Mouse (Mus musculus): ENCODE measurements around the gene Nans. TPM values are rescaled to one million over a fixed set of nuclear protein-coding genes. Genes with fewer than 3 reads are reported as not detected.
A peak's percentile ranks its signal among the peaks of the same experiment; 100 is the strongest.

Gene Nans
- polyA plus RNA-seq, 2 experiments = 82.4 to 84.5 TPM

DNA sequence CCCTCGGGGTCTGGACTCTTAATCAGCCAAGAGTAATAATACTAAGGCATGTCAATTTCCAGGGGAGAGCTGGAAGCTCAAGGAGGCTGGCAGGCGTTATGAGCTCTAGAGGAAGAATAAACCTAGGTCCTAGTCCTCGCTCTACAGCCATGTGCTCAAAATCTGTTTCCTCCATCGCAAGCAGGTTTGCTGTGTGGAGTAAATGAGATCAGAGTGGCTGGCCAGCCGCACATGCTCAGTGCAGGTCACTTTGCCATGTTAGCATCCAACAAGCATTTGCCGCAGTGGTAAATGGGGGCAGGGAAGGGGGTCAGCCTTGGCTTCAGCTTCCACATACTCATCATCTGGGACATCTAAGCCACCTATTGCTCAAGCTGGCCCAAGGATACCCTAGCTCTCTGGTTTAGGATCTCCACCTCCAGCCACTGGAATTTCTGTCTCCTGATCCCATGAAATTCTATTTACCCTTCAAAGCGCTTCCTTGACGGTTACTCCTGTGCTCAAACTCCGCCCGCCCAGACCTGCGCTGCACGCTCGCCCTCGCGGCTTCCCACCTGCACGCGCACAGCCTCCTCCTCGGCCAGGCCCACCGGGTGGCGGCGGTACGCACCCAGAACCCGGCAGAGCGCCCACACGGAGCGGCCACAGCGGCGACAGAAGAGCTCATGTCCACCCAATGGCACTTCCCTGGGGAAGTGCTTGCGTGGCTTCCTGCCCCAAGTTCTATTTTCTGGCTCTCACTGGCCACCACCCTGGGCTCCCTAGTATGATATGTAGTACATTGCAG is 45.1 kb downstream of the Nans start:
- Histone ChIP-seq H3K27me3 (ENCODE audit: control insufficient read depth, insufficient read depth, low read length) (peaks cover 40% of the 10 kb centered on the region), H3K4me1 (ENCODE audit: control insufficient read depth, insufficient read depth, low read length) (peaks cover 8% of the 10 kb centered on the region; the same call in 1 of the 2 replicates), H3K9ac (ENCODE audit: low read depth, low read length, severe bottlenecking) (no peak overlapping the region), H3K36me3 (ENCODE audit: control insufficient read depth, insufficient read depth, low read length) (no peaks in the 10 kb centered on the region), H3K4me3 (replicated peaks; ENCODE audit: low read length) (peak overlapping the region; percentile 7), H3K4me2 (replicated peaks; ENCODE audit: low read depth, low read length, severe bottlenecking) (peak overlapping the region; percentile 25), H3K9me3 (ENCODE audit: control insufficient read depth, low read length) (no peaks in the 10 kb centered on the region), H3K27ac (replicated peaks; ENCODE audit: low read depth, low read length) (no peak overlapping the region)
- DNase-seq (ENCODE audit: low spot score) = no peak
- 7% methylated on average over 29 of the region's 29 CpGs for WGBS
- no peak for ATAC-seq (ENCODE audit: low FRiP score, low read depth)
- no peak for TF ChIP-seq POLR2A (IDR thresholded peaks at IDR 0.05; ENCODE audit: borderline replicate concordance, extremely low read depth, insufficient read depth, insufficient read length)

GRCm38 (mm10) chr4:46535094-46535830 is 46.2 kb downstream of the Nans start:
- H3K9ac ChIP-seq (ENCODE audit: low read depth, low read length, severe bottlenecking) = peak overlapping the region; percentile 52
- DNase-seq (ENCODE audit: low spot score) (no peak), ATAC-seq (ENCODE audit: low FRiP score, low read depth) (no peak)
- H3K9me3 ChIP-seq (ENCODE audit: control insufficient read depth, low read length) = no peaks in the 10 kb centered on the region
- WGBS = 8% methylated on average over 16 of the region's 16 CpGs
- peaks cover 40% of the 10 kb centered on the region for H3K27me3 ChIP-seq (ENCODE audit: control insufficient read depth, insufficient read depth, low read length)
- H3K36me3 ChIP-seq (ENCODE audit: control insufficient read depth, insufficient read depth, low read length) = no peaks in the 10 kb centered on the region
- peak overlapping the region; percentile 72 for H3K4me2 ChIP-seq (replicated peaks; ENCODE audit: low read depth, low read length, severe bottlenecking)
- no peak overlapping the region for H3K27ac ChIP-seq (replicated peaks; ENCODE audit: low read depth, low read length)
- H3K4me3 ChIP-seq (replicated peaks; ENCODE audit: low read length) = peak overlapping the region; percentile 49
- peaks cover 8% of the 10 kb centered on the region; the same call in 1 of the 2 replicates for H3K4me1 ChIP-seq (ENCODE audit: control insufficient read depth, insufficient read depth, low read length)
- no peak for TF ChIP-seq POLR2A (IDR thresholded peaks at IDR 0.05; ENCODE audit: borderline replicate concordance, extremely low read depth, insufficient read depth, insufficient read length)

GRCm38 (mm10) chr4:46535840-46536361 is 46.9 kb downstream of the Nans start, which contains the start of gene Trim14:
TSS of gene Trim14 (minus strand) at chr4:46536141.
- peak within 1 kb of the TSS; percentile 52 for H3K9ac ChIP-seq (ENCODE audit: low read depth, low read length, severe bottlenecking)
- peaks cover 8% of the 10 kb centered on the region; the same call in 1 of the 2 replicates for H3K4me1 ChIP-seq (ENCODE audit: control insufficient read depth, insufficient read depth, low read length)
- no peak within 1 kb of the TSS for H3K27ac ChIP-seq (replicated peaks; ENCODE audit: low read depth, low read length)
- peak within 1 kb of the TSS; percentile 72 for H3K4me2 ChIP-seq (replicated peaks; ENCODE audit: low read depth, low read length, severe bottlenecking)
- peaks cover 40% of the 10 kb centered on the region for H3K27me3 ChIP-seq (ENCODE audit: control insufficient read depth, insufficient read depth, low read length)
- H3K4me3 ChIP-seq (replicated peaks; ENCODE audit: low read length) = peak within 1 kb of the TSS; percentile 49
- no peaks in the 10 kb centered on the region for H3K36me3 ChIP-seq (ENCODE audit: control insufficient read depth, insufficient read depth, low read length)
- no peak for DNase-seq (ENCODE audit: low spot score)
- no peaks in the 10 kb centered on the region for H3K9me3 ChIP-seq (ENCODE audit: control insufficient read depth, low read length)
- WGBS = 1% methylated on average over 46 of the region's 46 CpGs
- peak; percentile 30; the same call in 1 of the 2 replicates for ATAC-seq (ENCODE audit: low FRiP score, low read depth)
- TF ChIP-seq POLR2A (IDR thresholded peaks at IDR 0.05; ENCODE audit: borderline replicate concordance, extremely low read depth, insufficient read depth, insufficient read length) = no peak

DNA sequence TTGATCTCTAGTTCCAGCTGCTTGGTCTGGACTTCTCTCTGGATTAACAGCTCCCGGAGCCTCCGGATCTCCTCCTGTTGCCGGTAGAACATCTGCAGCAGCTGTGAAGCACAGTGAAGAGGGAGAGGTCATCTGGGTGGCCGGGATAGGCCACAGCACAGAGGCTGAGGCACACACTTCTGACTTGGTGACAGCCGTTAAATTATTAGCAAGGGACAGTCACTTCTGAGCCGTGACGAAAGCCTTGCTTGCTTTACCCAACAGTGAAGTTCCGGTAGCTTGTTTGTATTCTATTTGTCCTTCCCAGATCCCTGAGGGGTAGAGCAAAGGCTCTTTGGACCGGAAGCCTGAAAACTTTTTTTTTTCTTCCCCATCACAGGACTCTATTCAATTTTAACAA is 50.1 kb downstream of the Nans start:
- peaks cover 26% of the 10 kb centered on the region for H3K27me3 ChIP-seq (ENCODE audit: control insufficient read depth, insufficient read depth, low read length)
- no peak for TF ChIP-seq POLR2A (IDR thresholded peaks at IDR 0.05; ENCODE audit: borderline replicate concordance, extremely low read depth, insufficient read depth, insufficient read length)
- no peak overlapping the region for H3K4me2 ChIP-seq (replicated peaks; ENCODE audit: low read depth, low read length, severe bottlenecking)
- H3K4me1 ChIP-seq (ENCODE audit: control insufficient read depth, insufficient read depth, low read length) = peaks cover 8% of the 10 kb centered on the region; the same call in 1 of the 2 replicates
- H3K36me3 ChIP-seq (ENCODE audit: control insufficient read depth, insufficient read depth, low read length) = no peaks in the 10 kb centered on the region
- no peak for DNase-seq (ENCODE audit: low spot score)
- H3K4me3 ChIP-seq (replicated peaks; ENCODE audit: low read length) = no peak overlapping the region
- no peak for ATAC-seq (ENCODE audit: low FRiP score, low read depth)
- no peaks in the 10 kb centered on the region for H3K9me3 ChIP-seq (ENCODE audit: control insufficient read depth, low read length)
- H3K9ac ChIP-seq (ENCODE audit: low read depth, low read length, severe bottlenecking) = no peak overlapping the region
- no peak overlapping the region for H3K27ac ChIP-seq (replicated peaks; ENCODE audit: low read depth, low read length)
- WGBS = 49% methylated on average over 9 of the region's 9 CpGs

DNA sequence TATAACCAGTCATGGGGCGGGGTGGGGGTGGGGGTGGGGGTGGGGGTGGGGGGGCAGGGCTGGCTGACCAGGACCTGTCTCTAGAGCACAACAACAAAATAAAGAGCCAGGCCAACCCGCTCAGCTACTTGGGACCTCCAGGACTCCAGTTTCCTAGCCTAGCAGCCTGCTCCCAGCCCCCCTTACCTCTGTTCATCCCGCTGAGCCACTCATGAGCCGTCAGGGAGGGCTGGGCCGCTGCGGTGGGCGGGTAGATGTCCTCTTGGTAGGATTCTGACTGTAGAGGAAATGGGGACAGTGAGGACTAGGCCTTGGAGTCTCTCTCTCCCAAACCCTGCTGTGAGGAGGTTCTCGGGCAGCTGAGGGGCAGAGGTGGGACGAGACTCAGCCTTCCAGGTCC is 52.7 kb downstream of the Nans start:
- no peak for ATAC-seq (ENCODE audit: low FRiP score, low read depth)
- Histone ChIP-seq H3K9me3 (ENCODE audit: control insufficient read depth, low read length) (no peaks in the 10 kb centered on the region), H3K4me3 (replicated peaks; ENCODE audit: low read length) (no peak overlapping the region), H3K27me3 (ENCODE audit: control insufficient read depth, insufficient read depth, low read length) (peaks cover 3% of the 10 kb centered on the region), H3K36me3 (ENCODE audit: control insufficient read depth, insufficient read depth, low read length) (no peaks in the 10 kb centered on the region), H3K9ac (ENCODE audit: low read depth, low read length, severe bottlenecking) (no peak overlapping the region), H3K4me1 (ENCODE audit: control insufficient read depth, insufficient read depth, low read length) (no peaks in the 10 kb centered on the region), H3K4me2 (replicated peaks; ENCODE audit: low read depth, low read length, severe bottlenecking) (no peak overlapping the region), H3K27ac (replicated peaks; ENCODE audit: low read depth, low read length) (no peak overlapping the region)
- TF ChIP-seq POLR2A (IDR thresholded peaks at IDR 0.05; ENCODE audit: borderline replicate concordance, extremely low read depth, insufficient read depth, insufficient read length) = no peak
- no peak for DNase-seq (ENCODE audit: low spot score)
- 36% methylated on average over 7 of the region's 9 CpGs for WGBS

All from limb, embryonic 14.5 days (tissue).